Mouse (Mus musculus): Measurements from ENCODE around the gene Kcnip4. TPM values are rescaled to one million over a fixed set of nuclear protein-coding genes. Genes with fewer than 3 reads are reported as not detected.

The Kcnip4 gene
- polyA plus RNA-seq, 1 experiment from 2014 or later = 2.9 TPM

- WGBS = 30% methylated on average over 4 of the region's 4 CpGs
- H3K4me2 ChIP-seq = no peak overlapping the region
- no peaks in the 10 kb centered on the region for H3K27me3 ChIP-seq
- no peak overlapping the region for H3K4me3 ChIP-seq
- H3K9ac ChIP-seq = no peak overlapping the region
- no peak overlapping the region for H3K27ac ChIP-seq
- H3K4me1 ChIP-seq = no peaks in the 10 kb centered on the region
- no peaks in the 10 kb centered on the region for H3K36me3 ChIP-seq
- ATAC-seq (ENCODE audit: insufficient number of reproducible peaks, low FRiP score, low TSS enrichment, low read depth) = no peak
- H3K9me3 ChIP-seq = no peaks in the 10 kb centered on the region
Measured at GRCm38 (mm10) chr5:49350126-49350909, 174.4 kb downstream of the Kcnip4 start.

- Histone ChIP-seq H3K4me1 (no peaks in the 10 kb centered on the region), H3K27me3 (no peaks in the 10 kb centered on the region), H3K9me3 (no peaks in the 10 kb centered on the region), H3K36me3 (no peaks in the 10 kb centered on the region), H3K9ac (no peak overlapping the region), H3K27ac (no peak overlapping the region), H3K4me2 (no peak overlapping the region), H3K4me3 (no peak overlapping the region)
- ATAC-seq (ENCODE audit: insufficient number of reproducible peaks, low FRiP score, low TSS enrichment, low read depth) = no peak
- 81% methylated on average over 5 of the region's 5 CpGs for WGBS
Measured at GRCm38 (mm10) chr5:49349541-49349940, 175.2 kb downstream of the Kcnip4 start.

- Histone ChIP-seq H3K4me3 (no peak overlapping the region), H3K4me2 (no peak overlapping the region), H3K9ac (no peak overlapping the region), H3K4me1 (no peaks in the 10 kb centered on the region), H3K36me3 (no peaks in the 10 kb centered on the region), H3K27ac (no peak overlapping the region), H3K27me3 (no peaks in the 10 kb centered on the region), H3K9me3 (no peaks in the 10 kb centered on the region)
- ATAC-seq (ENCODE audit: insufficient number of reproducible peaks, low FRiP score, low TSS enrichment, low read depth) = no peak
- WGBS = 83% methylated on average over 5 of the region's 5 CpGs
Measured at GRCm38 (mm10) chr5:49348511-49348910, 176.2 kb downstream of the Kcnip4 start.

GRCm38 (mm10) chr5:49344606-49345005, 180.1 kb downstream of the Kcnip4 start:
- Histone ChIP-seq H3K27ac (no peak overlapping the region), H3K9me3 (no peaks in the 10 kb centered on the region), H3K4me1 (no peaks in the 10 kb centered on the region), H3K27me3 (no peaks in the 10 kb centered on the region), H3K4me2 (no peak overlapping the region), H3K36me3 (no peaks in the 10 kb centered on the region), H3K9ac (no peak overlapping the region), H3K4me3 (no peak overlapping the region)
- 67% methylated on average over 1 of the region's 1 CpGs for WGBS
- no peak for ATAC-seq (ENCODE audit: insufficient number of reproducible peaks, low FRiP score, low TSS enrichment, low read depth)

GRCm38 (mm10) chr5:49337164-49337563, 187.5 kb downstream of the Kcnip4 start:
- no peak overlapping the region for H3K4me3 ChIP-seq
- no peak overlapping the region for H3K27ac ChIP-seq
- no peaks in the 10 kb centered on the region for H3K4me1 ChIP-seq
- 41% methylated on average over 2 of the region's 2 CpGs for WGBS
- H3K9me3 ChIP-seq = no peaks in the 10 kb centered on the region
- no peaks in the 10 kb centered on the region for H3K27me3 ChIP-seq
- ATAC-seq (ENCODE audit: insufficient number of reproducible peaks, low FRiP score, low TSS enrichment, low read depth) = no peak
- H3K9ac ChIP-seq = no peak overlapping the region
- no peak overlapping the region for H3K4me2 ChIP-seq
- H3K36me3 ChIP-seq = no peaks in the 10 kb centered on the region

DNA sequence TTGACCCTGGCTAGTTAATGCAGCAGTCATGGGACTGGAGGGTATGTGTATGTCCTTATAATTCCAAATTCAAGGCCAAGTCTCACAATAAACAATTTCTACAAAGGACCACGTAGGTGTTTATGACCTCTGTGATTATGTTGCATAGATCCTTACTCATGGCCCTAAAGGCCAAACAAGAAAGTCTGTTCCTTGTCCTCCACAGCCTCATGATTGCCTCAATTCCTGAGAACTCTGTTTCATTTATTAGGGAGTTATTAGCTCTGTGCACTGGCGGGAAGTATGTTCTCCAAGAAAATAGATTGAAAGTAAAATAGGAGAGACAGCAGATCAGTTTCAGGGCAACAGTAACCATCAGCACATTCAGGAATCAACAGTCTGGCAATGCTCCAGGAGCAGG, 191.6 kb downstream of the Kcnip4 start:
- Histone ChIP-seq H3K4me2 (no peak overlapping the region), H3K4me1 (no peaks in the 10 kb centered on the region), H3K27ac (no peak overlapping the region), H3K27me3 (no peaks in the 10 kb centered on the region), H3K4me3 (no peak overlapping the region), H3K9ac (no peak overlapping the region), H3K36me3 (no peaks in the 10 kb centered on the region), H3K9me3 (no peaks in the 10 kb centered on the region)
- WGBS = 32% methylated on average over 2 of the region's 2 CpGs
- ATAC-seq (ENCODE audit: insufficient number of reproducible peaks, low FRiP score, low TSS enrichment, low read depth) = no peak

- no peaks in the 10 kb centered on the region for H3K9me3 ChIP-seq
- H3K36me3 ChIP-seq = no peaks in the 10 kb centered on the region
- H3K4me2 ChIP-seq = no peak overlapping the region
- H3K9ac ChIP-seq = no peak overlapping the region
- ATAC-seq (ENCODE audit: insufficient number of reproducible peaks, low FRiP score, low TSS enrichment, low read depth) = no peak
- H3K27ac ChIP-seq = no peak overlapping the region
- H3K4me3 ChIP-seq = no peak overlapping the region
- H3K27me3 ChIP-seq = no peaks in the 10 kb centered on the region
- H3K4me1 ChIP-seq = no peaks in the 10 kb centered on the region
- 85% methylated on average over 1 of the region's 1 CpGs for WGBS
Measured at GRCm38 (mm10) chr5:49329023-49329422, 195.7 kb downstream of the Kcnip4 start.

GRCm38 (mm10) chr5:49318661-49319060, 206.0 kb downstream of the Kcnip4 start:
- no peaks in the 10 kb centered on the region for H3K9me3 ChIP-seq
- H3K27ac ChIP-seq = no peak overlapping the region
- no peak overlapping the region for H3K4me3 ChIP-seq
- no peak overlapping the region for H3K4me2 ChIP-seq
- H3K4me1 ChIP-seq = no peaks in the 10 kb centered on the region
- H3K36me3 ChIP-seq = no peaks in the 10 kb centered on the region
- no peaks in the 10 kb centered on the region for H3K27me3 ChIP-seq
- ATAC-seq (ENCODE audit: insufficient number of reproducible peaks, low FRiP score, low TSS enrichment, low read depth) = no peak
- H3K9ac ChIP-seq = no peak overlapping the region

DNA sequence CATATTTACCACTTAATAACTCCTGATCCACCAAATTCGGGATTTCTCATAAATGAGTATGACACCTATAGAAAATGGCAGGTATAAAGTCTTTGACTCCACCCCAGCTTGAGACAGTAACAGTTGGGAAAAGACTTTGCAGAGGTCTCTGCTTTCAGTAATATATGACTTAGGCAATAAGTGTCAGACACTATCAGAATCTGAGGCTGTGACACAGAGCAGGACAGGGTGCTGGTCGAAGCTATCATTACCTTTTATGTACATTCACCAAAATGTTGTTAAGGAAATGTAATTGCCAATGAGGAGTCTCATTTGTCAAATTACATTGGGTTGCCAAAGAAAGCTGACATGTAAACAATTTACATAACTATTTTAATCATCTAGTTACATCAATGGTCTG, 206.8 kb downstream of the Kcnip4 start:
- 61% methylated on average over 2 of the region's 2 CpGs for WGBS

GRCm38 (mm10) chr5:49306796-49307195, 217.9 kb downstream of the Kcnip4 start:
- Histone ChIP-seq H3K27me3 (no peaks in the 10 kb centered on the region), H3K9me3 (no peaks in the 10 kb centered on the region), H3K36me3 (no peaks in the 10 kb centered on the region), H3K27ac (no peak overlapping the region), H3K9ac (no peak overlapping the region), H3K4me3 (no peak overlapping the region), H3K4me1 (no peaks in the 10 kb centered on the region), H3K4me2 (no peak overlapping the region)
- WGBS = 65% methylated on average over 1 of the region's 1 CpGs
- no peak for ATAC-seq (ENCODE audit: insufficient number of reproducible peaks, low FRiP score, low TSS enrichment, low read depth)

More for the DNA sequence above, 206.8 kb downstream of the Kcnip4 start:
- Histone ChIP-seq H3K27me3 (no peaks in the 10 kb centered on the region), H3K4me1 (no peaks in the 10 kb centered on the region), H3K36me3 (no peaks in the 10 kb centered on the region), H3K9ac (no peak overlapping the region), H3K9me3 (no peaks in the 10 kb centered on the region), H3K27ac (no peak overlapping the region), H3K4me2 (no peak overlapping the region), H3K4me3 (no peak overlapping the region)
- ATAC-seq (ENCODE audit: insufficient number of reproducible peaks, low FRiP score, low TSS enrichment, low read depth) = no peak

- Histone ChIP-seq H3K4me1 (no peaks in the 10 kb centered on the region), H3K36me3 (no peaks in the 10 kb centered on the region), H3K9ac (no peak overlapping the region), H3K4me3 (no peak overlapping the region), H3K27ac (no peak overlapping the region), H3K27me3 (no peaks in the 10 kb centered on the region), H3K4me2 (no peak overlapping the region), H3K9me3 (no peaks in the 10 kb centered on the region)
- no peak for ATAC-seq (ENCODE audit: insufficient number of reproducible peaks, low FRiP score, low TSS enrichment, low read depth)
- WGBS = 60% methylated on average over 2 of the region's 2 CpGs
Measured at GRCm38 (mm10) chr5:49305321-49305720, 219.4 kb downstream of the Kcnip4 start.

DNA sequence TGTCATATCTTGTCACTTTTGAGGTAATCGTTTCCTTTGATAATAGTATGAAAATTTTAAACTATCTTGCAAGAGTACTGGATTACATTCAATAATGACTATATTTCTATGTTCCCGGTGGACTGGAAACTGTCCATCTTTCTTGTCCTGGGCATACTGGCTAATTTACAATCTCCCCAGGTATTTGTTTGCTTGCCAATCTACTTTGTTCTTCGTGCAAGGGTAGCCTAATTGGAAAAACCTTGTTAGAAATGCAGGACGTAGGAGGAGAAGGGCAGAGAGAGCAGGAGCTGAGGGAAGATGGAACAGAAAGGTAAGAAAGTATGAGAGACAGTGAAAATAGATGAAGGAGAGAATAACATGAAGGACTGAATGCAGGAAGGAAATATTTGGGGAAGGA, 226.1 kb downstream of the Kcnip4 start:
- H3K27me3 ChIP-seq = no peaks in the 10 kb centered on the region
- H3K9me3 ChIP-seq = no peaks in the 10 kb centered on the region
- H3K4me1 ChIP-seq = no peaks in the 10 kb centered on the region
- H3K4me2 ChIP-seq = no peak overlapping the region
- H3K27ac ChIP-seq = no peak overlapping the region
- no peaks in the 10 kb centered on the region for H3K36me3 ChIP-seq
- no peak for ATAC-seq (ENCODE audit: insufficient number of reproducible peaks, low FRiP score, low TSS enrichment, low read depth)
- H3K4me3 ChIP-seq = no peak overlapping the region
- WGBS = 72% methylated on average over 4 of the region's 4 CpGs
- no peak overlapping the region for H3K9ac ChIP-seq

DNA sequence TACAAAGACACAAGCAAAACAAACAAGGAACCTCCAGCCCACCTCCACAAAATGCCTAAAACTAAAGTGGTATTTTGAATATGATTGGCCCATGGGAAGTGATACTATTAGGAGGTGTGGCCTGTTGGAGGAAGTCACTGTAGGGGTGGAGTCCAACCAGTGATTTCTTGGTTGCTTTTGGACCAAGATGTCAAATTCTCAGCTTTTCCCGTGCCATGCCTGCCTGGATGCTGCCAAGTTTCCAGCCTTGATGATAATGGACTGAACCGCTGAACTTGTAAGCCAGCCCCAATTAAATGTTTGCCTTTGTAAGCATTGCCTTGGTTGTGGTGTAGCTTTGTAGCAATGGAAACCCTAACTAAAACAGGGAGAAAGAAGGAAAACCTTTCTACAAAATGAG, 232.3 kb downstream of the Kcnip4 start:
- Histone ChIP-seq H3K9ac (no peak overlapping the region), H3K36me3 (no peaks in the 10 kb centered on the region), H3K9me3 (no peaks in the 10 kb centered on the region), H3K27ac (no peak overlapping the region), H3K4me1 (no peaks in the 10 kb centered on the region), H3K27me3 (no peaks in the 10 kb centered on the region), H3K4me2 (no peak overlapping the region), H3K4me3 (no peak overlapping the region)
- ATAC-seq (ENCODE audit: insufficient number of reproducible peaks, low FRiP score, low TSS enrichment, low read depth) = no peak
- 83% methylated on average over 2 of the region's 2 CpGs for WGBS

Measured in limb, embryonic 15.5 days (tissue).